Mouse (Mus musculus): ENCODE results near the gene Oasl1.
A peak's percentile ranks its signal among the peaks of the same experiment; 100 is the strongest.
"Not testable (repeated sequence)": the region's sequence is repeated elsewhere in the genome, so short reads cannot be mapped to it uniquely, and the experiment has no call there.

Gene Oasl1

DNA sequence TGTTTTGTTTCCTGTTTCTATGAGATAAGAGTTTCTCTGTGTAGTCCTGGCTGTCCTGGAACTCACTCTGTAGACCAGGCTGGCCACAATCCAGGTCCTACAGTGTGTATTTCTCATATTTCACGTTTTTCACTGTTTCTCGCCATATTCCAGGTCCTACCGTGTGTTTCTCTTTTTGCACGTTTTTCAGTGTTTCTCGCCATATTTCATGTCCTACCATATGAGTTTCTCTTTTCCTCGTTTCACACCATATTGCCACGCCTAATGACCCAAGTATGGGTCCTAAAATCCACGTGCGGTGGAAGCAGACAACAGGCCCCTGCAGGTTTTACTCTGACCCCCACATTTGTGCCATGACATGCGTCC lies 691 bp upstream of the Oasl1 start:
- peak; percentile 52 for DNase-seq (ENCODE audit: extremely low spot score, low read depth, low spot score)

DNA sequence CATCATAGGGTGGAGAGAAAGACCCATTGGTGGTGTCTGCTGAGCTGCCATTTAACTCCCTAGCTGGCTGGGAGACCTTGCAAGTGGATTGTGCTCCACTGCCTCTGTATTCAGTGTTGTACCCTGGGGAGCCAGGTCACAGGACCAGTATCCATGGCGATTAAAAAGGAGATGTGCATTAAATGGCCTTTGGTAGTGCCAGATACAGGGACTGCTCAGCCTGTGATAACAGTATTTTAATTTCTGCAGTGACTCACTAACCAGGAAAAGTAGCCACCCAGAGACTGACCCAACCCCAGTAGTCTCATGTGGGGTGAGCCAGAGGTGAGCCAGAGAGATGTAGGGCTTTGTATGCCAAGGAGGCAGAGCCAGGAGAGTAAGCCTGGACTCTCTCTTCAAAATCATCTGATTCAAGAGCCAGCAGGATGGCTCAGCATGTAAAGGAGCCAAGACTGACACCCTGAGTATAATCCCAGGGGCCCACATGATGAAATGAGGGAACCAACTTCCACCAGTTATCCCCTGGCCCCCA lies 3.2 kb downstream of the Oasl1 start:
- DNase-seq (ENCODE audit: extremely low spot score, low read depth, low spot score) = no peak

DNA sequence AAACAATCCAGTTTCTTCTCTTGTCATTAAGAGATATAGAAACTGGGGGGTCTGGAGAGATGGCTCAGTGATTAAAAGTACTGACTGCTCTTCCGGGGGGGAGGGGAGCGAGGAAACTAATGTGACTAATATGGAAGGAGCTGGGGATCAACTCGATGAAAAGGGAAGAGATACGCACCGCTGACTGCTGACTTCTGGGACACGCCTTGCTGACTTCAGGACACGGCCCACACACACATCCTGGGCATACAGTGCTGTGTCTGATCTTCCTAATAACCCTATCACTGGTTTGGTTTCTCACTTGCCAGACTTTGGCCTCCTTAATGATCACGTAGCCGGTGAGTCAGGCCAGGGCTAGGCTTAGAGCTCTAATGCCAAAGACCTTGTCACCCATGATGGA lies 3.7 kb downstream of the Oasl1 start:
- DNase-seq (ENCODE audit: extremely low spot score, low read depth, low spot score) = no peak

DNA sequence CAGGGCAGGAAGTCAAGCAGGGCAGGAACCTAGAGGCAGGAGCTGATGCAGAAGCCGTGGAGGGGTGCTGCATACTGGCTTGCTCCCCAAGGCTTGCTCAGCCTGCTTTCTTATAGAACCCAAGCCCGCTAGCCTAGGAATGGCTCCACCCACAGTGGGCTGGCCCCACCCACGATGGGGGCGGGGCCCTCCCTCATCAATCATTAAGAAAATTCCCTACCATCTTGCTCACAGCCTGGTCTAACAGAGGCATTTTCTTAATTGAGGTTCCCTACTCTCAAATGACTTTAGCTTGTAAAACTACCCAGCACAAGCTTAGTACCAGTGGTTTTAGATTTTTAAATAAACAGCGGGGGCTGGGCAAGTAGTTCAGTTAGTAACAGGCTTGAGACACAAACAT lies 8.6 kb downstream of the Oasl1 start:
- DNase-seq (ENCODE audit: extremely low spot score, low read depth, low spot score) = no peak

DNA sequence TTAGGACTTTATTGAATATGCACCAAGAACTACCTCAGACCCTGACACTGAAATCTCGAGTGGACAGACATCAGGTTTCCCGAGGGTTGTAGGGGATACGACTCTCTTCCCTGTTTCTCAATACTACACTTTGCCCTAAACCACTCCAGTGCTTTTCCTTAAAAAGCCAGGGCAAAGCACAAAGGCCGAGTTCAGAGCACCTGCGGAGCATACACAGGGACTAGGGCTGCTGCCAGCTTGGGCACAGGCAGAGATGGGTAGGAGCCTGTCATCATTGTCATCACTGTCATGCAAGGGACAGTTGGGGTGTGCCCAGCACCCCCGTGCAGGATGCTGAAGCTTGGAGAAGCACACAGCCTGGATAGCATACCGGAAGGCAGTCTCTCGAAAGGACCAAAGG lies 10.2 kb downstream of the Oasl1 start:
- no peak for DNase-seq (ENCODE audit: extremely low spot score, low read depth, low spot score)

DNA sequence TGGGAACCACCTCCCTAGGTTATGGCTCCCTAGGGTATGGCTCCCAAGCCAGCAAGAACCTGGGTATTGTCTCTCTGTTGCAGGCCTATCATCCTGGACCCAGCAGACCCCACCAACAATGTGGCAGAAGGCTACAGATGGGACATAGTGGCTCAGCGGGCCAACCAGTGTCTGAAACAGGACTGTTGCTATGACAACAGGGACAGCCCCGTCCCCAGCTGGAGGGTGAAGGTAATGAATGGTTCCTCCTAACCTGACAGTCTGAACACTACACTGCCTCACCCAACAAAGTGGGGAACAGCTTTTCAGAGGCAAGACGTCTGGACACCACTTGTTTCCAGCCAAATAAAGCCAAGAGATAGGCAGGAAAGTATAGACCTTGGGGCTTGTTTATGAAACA lies 12.8 kb downstream of the Oasl1 start:
- no peak for DNase-seq (ENCODE audit: extremely low spot score, low read depth, low spot score)

DNA sequence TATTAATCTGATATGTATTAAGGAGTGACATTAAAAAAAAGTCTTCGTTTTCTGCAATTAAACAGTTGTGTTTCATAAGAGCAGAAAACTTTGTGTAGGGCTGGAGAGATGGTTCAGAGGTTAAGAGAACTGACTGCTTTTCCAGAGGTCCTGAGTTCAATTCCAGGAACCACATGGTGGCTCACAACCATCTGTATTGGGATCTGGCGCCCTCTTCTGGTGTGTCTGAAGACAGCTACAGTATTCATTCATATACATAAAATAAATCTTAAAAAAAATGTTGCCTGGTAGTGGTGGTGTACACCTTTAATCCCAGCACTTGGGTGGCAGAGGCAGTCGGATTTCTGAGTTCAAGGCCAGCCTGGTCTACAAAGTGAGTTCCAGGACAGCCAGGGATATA lies 18.1 kb downstream of the Oasl1 start:
- not testable (repeated sequence) for DNase-seq (ENCODE audit: extremely low spot score, low read depth, low spot score)

DNA sequence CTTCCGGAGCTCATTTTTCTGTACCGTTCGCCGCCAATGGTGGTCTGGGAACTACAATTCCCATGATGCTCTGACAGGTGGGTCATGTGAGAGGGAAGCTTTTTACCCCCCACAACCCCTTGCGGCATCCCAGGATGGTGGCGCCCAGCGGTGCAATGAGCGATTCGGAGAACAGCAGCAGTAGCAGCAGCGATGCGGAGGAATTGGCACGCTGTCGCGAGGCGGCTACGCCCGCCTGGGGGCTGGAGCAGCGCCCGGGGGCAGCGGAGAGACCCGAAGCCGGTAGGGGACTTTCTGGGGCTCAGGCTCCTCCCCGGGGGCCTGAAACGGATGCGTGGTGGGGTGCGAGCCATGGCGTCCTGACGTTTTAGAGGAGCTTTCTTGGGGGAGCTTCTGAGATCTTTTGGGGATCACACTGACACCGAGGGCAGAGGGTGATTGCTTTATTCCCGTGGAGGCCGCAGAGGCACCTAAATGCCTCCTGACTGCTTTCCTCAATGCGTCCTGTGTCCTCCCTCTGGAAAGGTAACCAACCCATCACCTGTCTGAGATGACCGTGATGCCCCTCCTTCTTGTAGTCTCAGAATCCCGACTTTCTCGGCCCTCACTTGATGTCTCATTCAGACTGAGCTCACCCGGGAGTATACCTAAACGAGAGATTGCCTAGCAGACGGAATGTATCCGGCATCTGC lies 19.2 kb downstream of the Oasl1 start, which contains the start of gene 2210016L21Rik:
2210016L21Rik (plus strand) TSS at position 85 of the 692 bp plus-strand sequence.
- peak; percentile 79 for DNase-seq (ENCODE audit: extremely low spot score, low read depth, low spot score)

DNA sequence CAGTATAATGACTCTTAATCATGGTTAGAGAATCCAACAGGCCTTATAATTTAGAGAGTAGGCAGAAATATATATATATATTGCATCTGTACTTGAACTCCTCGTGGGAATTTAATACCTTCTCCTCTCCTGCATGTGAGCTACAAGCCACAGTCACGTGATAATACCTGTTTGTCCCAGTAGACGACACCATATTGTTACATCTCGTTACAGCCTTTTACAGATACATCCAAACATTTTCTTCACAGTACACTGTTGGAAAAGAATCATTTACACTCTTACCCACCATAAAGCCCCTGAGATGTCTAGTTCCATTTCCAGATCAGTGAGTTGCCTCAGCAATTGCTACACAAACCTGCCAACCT lies 19.7 kb downstream of the Oasl1 start:
- DNase-seq (ENCODE audit: extremely low spot score, low read depth, low spot score) = no peak

DNA sequence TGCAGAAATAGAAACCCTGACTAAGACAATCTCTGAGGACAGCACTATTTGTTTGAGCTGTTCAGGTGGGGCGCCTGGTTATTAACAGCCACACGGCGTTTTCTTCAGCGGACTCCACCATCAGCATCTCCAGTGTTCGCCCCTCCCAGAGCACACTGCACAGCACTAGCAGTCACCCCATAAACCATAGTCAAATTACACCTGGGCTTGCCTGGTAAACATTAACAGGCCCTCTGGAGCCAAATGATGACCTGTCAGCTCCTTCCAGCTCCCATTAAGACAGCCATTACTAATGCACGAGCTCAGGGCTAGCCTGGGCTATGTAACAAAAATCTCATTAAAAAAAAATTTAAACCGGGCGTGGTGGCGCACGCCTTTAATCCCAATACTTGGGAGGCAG lies 22.0 kb downstream of the Oasl1 start:
- no peak for DNase-seq (ENCODE audit: extremely low spot score, low read depth, low spot score)

DNA sequence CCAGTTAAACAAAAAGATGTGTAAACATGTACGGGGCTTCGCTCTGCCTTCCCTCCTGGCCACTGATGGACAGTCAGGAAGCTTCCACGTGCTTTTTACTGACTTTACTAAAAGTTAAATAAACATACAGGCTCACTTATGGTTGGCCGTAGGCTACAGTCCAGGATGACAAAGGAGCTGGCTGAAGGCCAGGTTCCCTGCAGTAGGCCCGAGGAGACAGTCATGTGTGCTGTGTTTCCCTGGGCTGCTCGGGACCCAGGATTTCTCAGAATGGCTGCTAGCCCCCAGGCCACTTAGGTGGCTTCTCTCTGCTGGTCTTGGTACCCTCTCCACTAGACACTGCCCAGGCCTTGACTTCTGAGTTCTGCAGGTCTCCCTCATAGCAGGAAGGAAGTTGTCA lies 25.9 kb downstream of the Oasl1 start:
- DNase-seq (ENCODE audit: extremely low spot score, low read depth, low spot score) = no peak

DNA sequence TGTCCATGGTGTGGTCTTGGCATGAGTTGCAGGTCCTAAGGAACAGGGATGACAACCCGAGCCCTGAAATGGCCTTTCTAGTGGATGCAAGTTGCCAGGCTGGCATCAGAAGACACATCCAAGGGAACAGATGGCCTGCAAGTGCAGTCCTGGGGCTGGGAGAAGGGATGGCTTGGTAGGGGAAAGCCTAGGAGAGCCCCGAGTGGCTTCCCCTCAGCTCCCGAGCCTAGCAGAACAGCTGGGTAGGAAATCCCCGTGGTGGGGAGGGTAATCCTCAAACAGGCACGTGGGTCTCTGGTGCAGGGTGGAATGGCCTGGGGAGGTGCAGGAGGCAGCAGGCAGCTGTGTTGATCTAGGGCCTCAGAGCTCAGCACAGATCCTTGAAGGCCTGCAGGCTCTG lies 26.3 kb downstream of the Oasl1 start:
- DNase-seq (ENCODE audit: extremely low spot score, low read depth, low spot score) = no peak

DNA sequence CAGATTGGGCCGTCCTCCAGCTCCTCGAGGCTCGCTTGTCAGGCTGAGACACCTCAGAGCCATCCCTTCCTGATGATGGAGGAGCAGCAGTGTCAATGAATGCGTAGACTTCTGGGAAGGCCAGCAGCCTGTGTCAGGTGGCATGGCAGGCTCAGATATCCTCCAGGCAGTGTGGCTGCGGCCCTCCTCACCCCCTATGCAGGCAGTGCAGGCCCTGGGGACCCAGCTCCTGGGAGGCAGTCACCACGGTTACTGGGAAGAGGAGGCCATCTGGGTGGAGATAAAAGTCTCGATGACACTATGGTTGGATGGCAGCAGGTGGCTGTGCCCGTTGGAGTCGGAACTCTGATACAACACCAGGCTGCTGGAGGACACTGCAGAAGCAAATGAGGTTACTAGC lies 26.8 kb downstream of the Oasl1 start:
- no peak for DNase-seq (ENCODE audit: extremely low spot score, low read depth, low spot score)

DNA sequence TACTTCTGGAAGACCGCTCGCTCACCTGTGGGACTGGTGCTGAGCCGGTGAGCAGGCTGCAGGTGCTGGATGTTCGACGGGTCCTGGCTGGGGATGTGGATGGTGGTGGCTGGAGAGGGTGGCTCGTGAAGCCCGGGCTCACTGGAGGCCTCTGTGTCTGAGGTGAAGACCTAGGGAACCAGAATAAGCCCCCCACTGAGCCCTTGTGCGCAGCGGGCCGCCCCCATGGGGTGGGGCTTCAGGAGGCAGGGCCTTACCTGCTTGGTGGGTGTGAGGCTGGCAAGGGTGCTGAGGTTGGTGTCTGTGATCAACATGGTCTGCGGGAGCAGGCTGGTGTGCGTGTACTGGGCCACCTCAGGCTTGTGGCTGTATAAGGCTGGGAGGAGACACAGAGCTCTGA lies 27.6 kb downstream of the Oasl1 start:
- DNase-seq (ENCODE audit: extremely low spot score, low read depth, low spot score) = no peak

DNA sequence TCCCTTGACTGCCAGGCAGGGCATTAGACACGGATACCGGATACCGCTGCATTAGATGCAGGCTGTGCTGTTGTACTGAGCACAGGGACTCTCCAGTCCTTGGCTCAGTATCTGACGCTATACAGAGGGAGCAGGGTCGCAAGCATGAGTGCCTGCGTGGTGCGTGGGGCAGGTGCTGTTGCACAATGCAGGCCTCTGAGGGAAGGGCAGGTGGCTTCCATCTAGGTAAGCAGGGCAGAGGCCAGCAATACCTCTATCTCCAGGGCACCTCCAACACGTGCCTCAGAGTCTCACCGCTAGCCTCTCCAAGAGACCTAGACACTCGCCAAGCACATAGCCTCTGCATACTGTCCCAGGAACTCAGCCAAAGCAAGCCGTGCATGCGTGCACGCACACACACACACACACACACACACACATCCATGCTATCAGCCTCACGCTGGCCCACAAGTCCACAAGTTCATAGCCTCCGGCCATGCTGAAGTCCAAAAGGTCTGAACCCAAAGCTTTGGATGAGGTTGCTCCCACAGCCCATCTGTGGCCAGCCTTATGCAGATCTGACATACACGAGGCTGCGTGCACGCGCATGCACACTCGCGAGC lies 28.3 kb downstream of the Oasl1 start:
- no peak for DNase-seq (ENCODE audit: extremely low spot score, low read depth, low spot score)

DNA sequence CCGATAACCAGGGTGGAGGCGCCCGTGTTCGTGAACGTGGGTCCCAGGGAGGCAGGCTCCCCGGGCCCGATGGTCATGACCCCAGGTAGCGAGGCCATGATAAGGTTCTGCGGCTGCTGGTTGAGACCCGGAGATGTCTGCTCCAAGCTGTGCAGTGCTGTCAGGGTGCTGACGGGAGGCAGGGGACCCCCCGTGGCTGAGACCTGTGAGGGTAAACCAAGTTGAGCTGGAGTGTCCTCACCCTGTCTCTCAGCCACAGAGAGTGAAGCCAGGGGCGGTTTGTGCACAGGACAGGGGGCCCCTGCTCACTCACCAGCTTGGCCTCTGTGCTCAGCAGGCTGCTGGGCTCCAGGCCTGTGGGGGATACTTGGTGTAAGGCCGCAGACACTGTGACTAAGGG lies 30.3 kb downstream of the Oasl1 start:
- no peak for DNase-seq (ENCODE audit: extremely low spot score, low read depth, low spot score)

DNA sequence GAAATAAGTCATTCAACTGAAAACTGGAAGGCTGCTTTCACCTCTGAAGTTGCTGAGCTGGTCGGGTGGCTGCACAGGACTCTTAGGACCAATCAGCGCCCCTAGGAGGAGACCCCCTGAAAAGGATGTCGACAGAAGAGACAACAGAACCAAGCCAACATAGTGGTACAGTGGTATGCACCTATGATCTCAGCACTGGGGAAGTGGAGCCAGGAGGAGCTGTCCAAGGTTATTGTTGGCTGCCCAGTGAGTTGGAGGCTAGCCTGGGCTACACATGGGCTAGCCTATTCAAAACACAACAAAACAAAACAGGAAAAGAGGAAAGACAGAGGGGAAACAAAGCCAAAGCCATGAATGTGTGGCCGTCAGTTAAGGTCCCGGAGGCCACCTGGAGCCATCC lies 35.0 kb downstream of the Oasl1 start:
- no peak for DNase-seq (ENCODE audit: extremely low spot score, low read depth, low spot score)

DNA sequence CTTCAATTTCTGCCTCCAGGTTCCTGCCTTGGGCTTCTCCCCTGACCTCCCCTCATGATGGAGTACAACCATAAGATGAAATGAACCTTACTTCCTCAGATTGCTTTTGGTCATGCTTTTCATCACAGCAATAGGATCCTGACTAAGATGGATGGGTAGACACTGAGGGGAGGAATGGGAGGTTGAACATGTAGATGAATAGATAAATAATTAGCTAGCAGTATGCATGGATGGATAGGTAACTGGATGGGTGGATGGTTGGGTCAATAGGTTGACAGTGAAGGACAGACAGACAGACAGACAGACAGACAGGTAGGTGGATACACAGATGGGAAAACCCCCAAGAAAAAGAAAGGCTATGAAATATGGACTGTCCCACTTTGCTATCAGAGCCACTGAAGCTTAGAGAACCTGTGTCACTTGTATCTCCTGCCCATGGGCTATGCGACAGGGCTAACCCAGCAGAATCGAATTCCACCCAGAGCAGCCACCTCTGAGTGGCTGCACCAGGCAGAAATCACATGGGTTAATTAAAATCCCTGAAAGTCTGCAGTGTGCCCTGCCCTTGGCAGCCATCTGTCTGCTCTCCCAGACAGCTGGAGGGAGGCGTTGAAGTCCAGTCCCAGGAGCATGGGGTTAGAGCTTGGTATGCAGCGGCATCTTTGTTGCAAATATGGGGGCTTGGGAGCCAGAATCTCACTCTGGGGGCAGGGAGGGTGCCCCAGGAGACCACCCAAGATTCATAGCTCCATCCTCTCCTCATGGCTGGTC lies 38.7 kb downstream of the Oasl1 start:
- no peak for DNase-seq (ENCODE audit: extremely low spot score, low read depth, low spot score)

DNA sequence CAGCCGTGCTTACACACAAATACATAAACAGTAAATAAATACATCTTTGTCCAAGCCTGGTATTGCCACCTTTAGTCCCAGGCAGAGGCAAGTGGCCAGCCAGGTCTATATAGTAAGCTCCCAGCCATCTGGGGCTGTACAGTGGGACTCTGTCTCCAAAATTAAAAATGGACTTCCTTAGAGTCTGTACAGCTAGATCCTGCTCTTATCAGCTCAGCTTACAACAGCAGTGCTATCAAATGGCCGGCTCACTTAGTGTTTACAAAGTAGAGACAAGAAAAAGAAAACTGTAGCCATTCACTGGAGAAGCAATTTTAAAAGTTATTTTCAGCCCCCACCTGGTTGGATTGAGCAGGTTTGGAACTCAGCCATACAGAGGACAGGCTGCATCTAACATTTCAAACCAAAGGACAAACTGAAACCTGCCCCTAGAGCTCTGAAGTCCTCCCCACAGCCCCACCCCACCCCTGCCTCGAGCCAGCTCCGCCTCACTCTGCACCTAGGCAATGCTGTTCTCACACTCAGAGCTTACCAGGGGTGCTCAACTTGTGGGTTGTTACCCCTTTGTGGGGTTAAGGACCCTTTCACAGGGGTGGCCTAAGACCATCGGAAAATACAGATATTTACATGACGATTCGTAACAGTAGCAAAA lies 41.4 kb downstream of the Oasl1 start:
- DNase-seq (ENCODE audit: extremely low spot score, low read depth, low spot score) = no peak

DNA sequence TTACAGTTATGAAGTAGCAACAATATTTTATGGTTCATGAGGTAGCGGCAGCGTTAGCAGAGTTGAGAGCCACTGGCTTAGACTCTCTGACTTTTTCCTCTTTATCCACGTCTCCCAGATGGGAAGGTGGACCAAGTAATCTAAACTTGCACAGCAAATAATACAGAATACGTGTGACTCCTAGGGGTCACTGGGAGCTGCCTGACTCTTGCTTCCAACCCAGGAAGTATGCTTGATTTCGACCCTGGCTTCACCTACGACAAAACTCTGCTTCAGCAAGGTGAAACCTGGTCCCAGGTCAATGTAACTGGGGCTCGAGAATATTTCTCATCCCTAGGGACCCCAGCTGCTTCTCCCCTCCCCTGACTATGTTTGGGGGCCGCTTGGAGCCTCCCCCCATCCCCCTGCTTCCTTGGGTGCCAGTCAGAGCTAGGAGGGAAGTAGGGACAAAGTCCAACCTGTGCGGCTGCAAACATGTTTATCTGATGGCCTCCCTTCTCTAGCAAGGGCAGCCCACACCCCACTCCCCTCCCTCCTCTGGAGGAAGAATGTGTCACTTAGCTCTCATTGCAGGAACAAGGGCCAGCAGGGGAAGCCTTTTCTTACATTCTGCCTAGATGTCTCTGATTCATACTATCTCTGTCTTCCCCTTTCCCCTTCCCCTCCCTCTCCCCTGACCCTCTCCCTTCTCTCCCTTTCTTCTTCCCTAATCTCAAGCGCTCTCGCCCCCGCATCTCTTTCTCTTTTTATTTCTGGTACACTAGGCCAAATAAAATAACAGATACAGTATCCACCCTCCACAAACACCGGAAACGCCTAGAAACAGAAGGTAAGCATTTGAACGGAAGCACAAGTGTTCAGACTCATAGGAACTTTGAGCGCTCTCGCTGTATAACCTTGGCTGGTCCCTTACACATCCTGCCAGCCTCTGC lies 42.2 kb downstream of the Oasl1 start:
- DNase-seq (ENCODE audit: extremely low spot score, low read depth, low spot score) = no peak

Data from hindlimb bud, embryonic 11.5 days (tissue).